Comparison of ENCODE assay signal across 28 mouse cellular contexts in genomic region chr1:33658302-33658701, GRCm38 (mm10). TPM values are rescaled to one million over a fixed set of nuclear protein-coding genes. Genes with fewer than 3 reads are reported as not detected.
DNase-seq lines count a peak whose midpoint lies in the region; ATAC-seq and TF ChIP-seq lines count a peak whose summit lies in the region.
"Had no signal": no experiment of that assay in that cellular context is flagged by ENCODE, and none has a peak within 500 bp of the region (broad histone marks: within the 10 kb centered on the region; RNA-seq: fewer than 3 reads in every experiment).

No protein-coding gene starts in this region.

- H3K79me2 ChIP-seq in heart, adult 2 months (replicated peaks; ENCODE audit: control insufficient read depth, insufficient read depth, low read length): no peaks in the 10 kb centered on the region

- no peaks in the 10 kb centered on the region for H3K9me3 ChIP-seq in kidney, embryonic 16.5 days (ENCODE audit: low read length)
- H3K9me3 ChIP-seq: embryonic facial prominence, embryonic 10.5 days; embryonic facial prominence, embryonic 13.5 days; forebrain, embryonic 12.5 days; forebrain, embryonic 15.5 days; heart, embryonic 12.5 days; heart, embryonic 15.5 days; hindbrain, embryonic 10.5 days; hindbrain, embryonic 13.5 days had no signal

- CTCF ChIA-PET in Patski (lab: Charles Lee): interaction anchor here (0.6 to 1.3 kb wide), 3 partner anchors 14 to 84 kb away, joined by 3 to 4 read pairs (median 3); no protein-coding TSS in a partner anchor

- POLR2A ChIA-PET in Patski (lab: Charles Lee): interaction anchor here (0.6 kb wide), 1 partner anchor 321 kb away, joined by 3 read pairs; no protein-coding TSS in a partner anchor

- TF ChIP-seq EP300 in heart, adult 2 months (IDR thresholded peaks at IDR 0.05; ENCODE audit: insufficient read depth, low read depth, low read length): no peak

- no peak for TF ChIP-seq CTCF in heart, adult 2 months (IDR thresholded peaks at IDR 0.05)
- no peak for TF ChIP-seq CTCF in Patski (IDR thresholded peaks at IDR 0.05)

- H3K9ac ChIP-seq in heart, adult 2 months (ENCODE audit: low read depth, low read length): no peak overlapping the region
- no peak overlapping the region for H3K9ac ChIP-seq in kidney, embryonic 16.5 days (replicated peaks; ENCODE audit: low read length)
- H3K9ac ChIP-seq: embryonic facial prominence, embryonic 13.5 days; forebrain, embryonic 12.5 days; forebrain, embryonic 15.5 days; heart, embryonic 12.5 days; heart, embryonic 15.5 days; hindbrain, embryonic 13.5 days had no signal

- H3K4me1 ChIP-seq in heart, adult 2 months (ENCODE audit: control insufficient read depth, insufficient read depth, low read length): no peaks in the 10 kb centered on the region
- no peaks in the 10 kb centered on the region for H3K4me1 ChIP-seq in kidney, embryonic 16.5 days (ENCODE audit: insufficient read depth, low read length)
- H3K4me1 ChIP-seq: embryonic facial prominence, embryonic 10.5 days; embryonic facial prominence, embryonic 13.5 days; forebrain, embryonic 12.5 days; forebrain, embryonic 15.5 days; heart, embryonic 12.5 days; heart, embryonic 15.5 days; hindbrain, embryonic 10.5 days; hindbrain, embryonic 13.5 days had no signal

- 88% methylated on average over 4 of the region's 4 CpGs for WGBS in heart, adult 2 months
- 40% methylated on average over 4 of the region's 4 CpGs for WGBS in kidney, embryonic 16.5 days

- ATAC-seq in kidney, embryonic 16.5 days (ENCODE audit: low FRiP score, low TSS enrichment): peak; percentile 95
- peak; percentile 46 for ATAC-seq in Patski
- ATAC-seq: activated CD4-positive, CD25-positive, alpha-beta regulatory T cell, adult 4 months; forebrain, embryonic 15.5 days; hindbrain, embryonic 16.5 days had no signal

- H3K4me2 ChIP-seq in kidney, embryonic 16.5 days (replicated peaks; ENCODE audit: low read depth, low read length): no peak overlapping the region
- H3K4me2 ChIP-seq: embryonic facial prominence, embryonic 13.5 days; forebrain, embryonic 12.5 days; forebrain, embryonic 15.5 days; heart, embryonic 12.5 days; heart, embryonic 15.5 days; hindbrain, embryonic 13.5 days had no signal

- no peaks in the 10 kb centered on the region for H3K36me3 ChIP-seq in heart, adult 2 months (ENCODE audit: control insufficient read depth, insufficient read depth, low read length)
- H3K36me3 ChIP-seq in kidney, embryonic 16.5 days (ENCODE audit: insufficient read depth, low read length): peaks cover 7% of the 10 kb centered on the region; the same call in 1 of the 2 replicates

- intact Hi-C loops in heart, adult 2 months (cut with DNase I): no loop called here

- in situ Hi-C loops in Patski (cut with MboI; ENCODE audit: low pct_unique_long_range_greater_than_20kb): no loop called here

- peak; percentile 27 for DNase-seq in heart, adult 11 months
- DNase-seq in heart, adult 2 months: no peak
- DNase-seq in kidney, adult 8-10 months: no peak
- DNase-seq in Patski (ENCODE audit: low read depth, low spot score): no peak
- no peak for DNase-seq in thymus, postnatal 10 days (ENCODE audit: low spot score in 2 of 2)
- DNase-seq: adrenal gland, adult 8-10 months; adrenal gland, postnatal 25 days; cerebellum, adult 11-12 months; cerebellum, adult 8-10 months; cerebellum, postnatal 10 days; cerebellum, postnatal 36 days; embryo, embryonic 11 days; gastrocnemius, postnatal 10 days; gastrocnemius, postnatal 36 days; heart, postnatal 10 days; heart, postnatal 36 days had no signal

- TF ChIP-seq POLR2A in heart, adult 2 months (IDR thresholded peaks at IDR 0.05; ENCODE audit: insufficient read depth, low read depth, low read length): no peak

- no peak overlapping the region for H3K27ac ChIP-seq in heart, adult 2 months
- no peak overlapping the region for H3K27ac ChIP-seq in kidney, embryonic 16.5 days (ENCODE audit: low read length)
- H3K27ac ChIP-seq: embryonic facial prominence, embryonic 10.5 days; embryonic facial prominence, embryonic 13.5 days; forebrain, embryonic 12.5 days; forebrain, embryonic 15.5 days; heart, embryonic 15.5 days; hindbrain, embryonic 10.5 days; hindbrain, embryonic 13.5 days had no signal

- H3K4me3 ChIP-seq in heart, adult 2 months: no peak overlapping the region
- H3K4me3 ChIP-seq in kidney, embryonic 16.5 days (ENCODE audit: low read length): no peak overlapping the region
- H3K4me3 ChIP-seq: embryonic facial prominence, embryonic 10.5 days; embryonic facial prominence, embryonic 13.5 days; erythroblast, embryonic 14.5 days; forebrain, embryonic 12.5 days; forebrain, embryonic 15.5 days; heart, embryonic 12.5 days; heart, embryonic 15.5 days; hindbrain, embryonic 10.5 days; hindbrain, embryonic 13.5 days had no signal

- H3K27me3 ChIP-seq in heart, adult 2 months (ENCODE audit: control insufficient read depth, insufficient read depth, low read length): no peaks in the 10 kb centered on the region
- H3K27me3 ChIP-seq in kidney, embryonic 16.5 days (ENCODE audit: insufficient read depth, low read length): no peaks in the 10 kb centered on the region
- no peaks in the 10 kb centered on the region for H3K27me3 ChIP-seq in Patski
- H3K27me3 ChIP-seq: embryonic facial prominence, embryonic 13.5 days; forebrain, embryonic 12.5 days; forebrain, embryonic 15.5 days; heart, embryonic 12.5 days; heart, embryonic 15.5 days; hindbrain, embryonic 13.5 days had no signal

RNA-seq across cellular contexts. Expression of gene Prim2, which starts 11.3 kb away (rescaled TPM):
- 1 to 10 TPM; 2.3 TPM for total RNA-seq in heart, adult 2 months (2021)
- 1.1 and 2.8 TPM in 2 replicates for polyA plus RNA-seq in heart, adult 2 months (2012; rRNA removed)
- polyA plus RNA-seq in kidney, embryonic 16.5 days (2015; fragmentation: Nextera tagmentation; extraction: Ambion mirVana): 35.8 and 36.3 TPM in 2 replicates
- polyA plus RNA-seq in Patski (2021): 16.8 TPM
